Mouse (Mus musculus): ENCODE results near the gene Uncx. TPM values are rescaled to one million over a fixed set of nuclear protein-coding genes. Genes with fewer than 3 reads are reported as not detected.

Gene Uncx
- polyA plus RNA-seq, 1 experiment from 2014 or later, result not detected

- 0 out of 2 replicates have a peak, but pooled peaks have one; percentile 49 for ATAC-seq
- Histone ChIP-seq H3K4me3 (ENCODE audit: low read depth, low read length) (no peak overlapping the region), H3K9me3 (ENCODE audit: control insufficient read depth) (no peaks in the 10 kb centered on the region), H3K27me3 (replicated peaks; ENCODE audit: control insufficient read depth, insufficient read depth, low read length) (peaks cover 81% of the 10 kb centered on the region), H3K4me2 (replicated peaks; ENCODE audit: low read depth) (peak overlapping the region; percentile 39; the same call in 1 of the 2 replicates), H3K9ac (ENCODE audit: low read depth, low read length) (no peak overlapping the region), H3K36me3 (ENCODE audit: control insufficient read depth, insufficient read depth) (no peaks in the 10 kb centered on the region), H3K27ac (ENCODE audit: low read depth, low read length) (no peak overlapping the region), H3K4me1 (replicated peaks; ENCODE audit: control insufficient read depth, insufficient read depth, low read length) (0 out of 2 replicates have a peak, but pooled peaks cover 3% of the 10 kb centered on the region)
- under 1% methylated on average over 15 of the region's 16 CpGs for WGBS
- no peak for TF ChIP-seq CTCF (IDR thresholded peaks at IDR 0.05; ENCODE audit: low read depth)
Measured at GRCm38 (mm10) chr5:139558468-139558804, 15.1 kb downstream of the Uncx start.

GRCm38 (mm10) chr5:139558917-139559660, 15.8 kb downstream of the Uncx start:
- peaks cover 80% of the 10 kb centered on the region for H3K27me3 ChIP-seq (replicated peaks; ENCODE audit: control insufficient read depth, insufficient read depth, low read length)
- H3K4me1 ChIP-seq (replicated peaks; ENCODE audit: control insufficient read depth, insufficient read depth, low read length), result 0 out of 2 replicates have a peak, but pooled peaks cover 3% of the 10 kb centered on the region
- no peak overlapping the region for H3K4me2 ChIP-seq (replicated peaks; ENCODE audit: low read depth)
- H3K27ac ChIP-seq (ENCODE audit: low read depth, low read length), result no peak overlapping the region
- 13% methylated on average over 12 of the region's 12 CpGs for WGBS
- no peaks in the 10 kb centered on the region for H3K36me3 ChIP-seq (ENCODE audit: control insufficient read depth, insufficient read depth)
- ATAC-seq, result no peak
- H3K4me3 ChIP-seq (ENCODE audit: low read depth, low read length), result no peak overlapping the region
- TF ChIP-seq CTCF (IDR thresholded peaks at IDR 0.05; ENCODE audit: low read depth), result no peak
- no peaks in the 10 kb centered on the region for H3K9me3 ChIP-seq (ENCODE audit: control insufficient read depth)
- H3K9ac ChIP-seq (ENCODE audit: low read depth, low read length), result no peak overlapping the region

- 0 out of 2 replicates have a peak, but pooled peaks cover 3% of the 10 kb centered on the region for H3K4me1 ChIP-seq (replicated peaks; ENCODE audit: control insufficient read depth, insufficient read depth, low read length)
- WGBS, result 36% methylated on average over 7 of the region's 7 CpGs
- H3K4me3 ChIP-seq (ENCODE audit: low read depth, low read length), result no peak overlapping the region
- H3K36me3 ChIP-seq (ENCODE audit: control insufficient read depth, insufficient read depth), result no peaks in the 10 kb centered on the region
- H3K9ac ChIP-seq (ENCODE audit: low read depth, low read length), result no peak overlapping the region
- no peak for TF ChIP-seq CTCF (IDR thresholded peaks at IDR 0.05; ENCODE audit: low read depth)
- peaks cover 79% of the 10 kb centered on the region for H3K27me3 ChIP-seq (replicated peaks; ENCODE audit: control insufficient read depth, insufficient read depth, low read length)
- ATAC-seq, result no peak
- no peak overlapping the region for H3K27ac ChIP-seq (ENCODE audit: low read depth, low read length)
- H3K9me3 ChIP-seq (ENCODE audit: control insufficient read depth), result no peaks in the 10 kb centered on the region
- H3K4me2 ChIP-seq (replicated peaks; ENCODE audit: low read depth), result no peak overlapping the region
Measured at GRCm38 (mm10) chr5:139559782-139560181, 16.5 kb downstream of the Uncx start.

- no peak for TF ChIP-seq CTCF (IDR thresholded peaks at IDR 0.05; ENCODE audit: low read depth)
- Histone ChIP-seq H3K9me3 (ENCODE audit: control insufficient read depth) (no peaks in the 10 kb centered on the region), H3K27ac (ENCODE audit: low read depth, low read length) (no peak overlapping the region), H3K4me3 (ENCODE audit: low read depth, low read length) (no peak overlapping the region), H3K4me2 (replicated peaks; ENCODE audit: low read depth) (no peak overlapping the region), H3K4me1 (replicated peaks; ENCODE audit: control insufficient read depth, insufficient read depth, low read length) (0 out of 2 replicates have a peak, but pooled peaks cover 3% of the 10 kb centered on the region), H3K36me3 (ENCODE audit: control insufficient read depth, insufficient read depth) (no peaks in the 10 kb centered on the region), H3K9ac (ENCODE audit: low read depth, low read length) (no peak overlapping the region), H3K27me3 (replicated peaks; ENCODE audit: control insufficient read depth, insufficient read depth, low read length) (peaks cover 74% of the 10 kb centered on the region)
- 70% methylated on average over 4 of the region's 4 CpGs for WGBS
- no peak for ATAC-seq
Measured at GRCm38 (mm10) chr5:139561363-139562001, 18.2 kb downstream of the Uncx start.

- no peak overlapping the region for H3K4me2 ChIP-seq (replicated peaks; ENCODE audit: low read depth)
- no peak overlapping the region for H3K4me3 ChIP-seq (ENCODE audit: low read depth, low read length)
- H3K4me1 ChIP-seq (replicated peaks; ENCODE audit: control insufficient read depth, insufficient read depth, low read length), result 0 out of 2 replicates have a peak, but pooled peaks cover 3% of the 10 kb centered on the region
- no peaks in the 10 kb centered on the region for H3K9me3 ChIP-seq (ENCODE audit: control insufficient read depth)
- H3K9ac ChIP-seq (ENCODE audit: low read depth, low read length), result no peak overlapping the region
- no peak for ATAC-seq
- no peak for TF ChIP-seq CTCF (IDR thresholded peaks at IDR 0.05; ENCODE audit: low read depth)
- H3K27me3 ChIP-seq (replicated peaks; ENCODE audit: control insufficient read depth, insufficient read depth, low read length), result peaks cover 66% of the 10 kb centered on the region
- H3K27ac ChIP-seq (ENCODE audit: low read depth, low read length), result no peak overlapping the region
- H3K36me3 ChIP-seq (ENCODE audit: control insufficient read depth, insufficient read depth), result no peaks in the 10 kb centered on the region
- WGBS, result 44% methylated on average over 2 of the region's 2 CpGs
Measured at GRCm38 (mm10) chr5:139564663-139565062, 21.4 kb downstream of the Uncx start.

- Histone ChIP-seq H3K4me1 (replicated peaks; ENCODE audit: control insufficient read depth, insufficient read depth, low read length) (no peaks in the 10 kb centered on the region), H3K9me3 (ENCODE audit: control insufficient read depth) (no peaks in the 10 kb centered on the region), H3K36me3 (ENCODE audit: control insufficient read depth, insufficient read depth) (no peaks in the 10 kb centered on the region), H3K9ac (ENCODE audit: low read depth, low read length) (no peak overlapping the region), H3K4me2 (replicated peaks; ENCODE audit: low read depth) (no peak overlapping the region), H3K4me3 (ENCODE audit: low read depth, low read length) (no peak overlapping the region), H3K27ac (ENCODE audit: low read depth, low read length) (no peak overlapping the region), H3K27me3 (replicated peaks; ENCODE audit: control insufficient read depth, insufficient read depth, low read length) (peaks cover 59% of the 10 kb centered on the region)
- WGBS, result 56% methylated on average over 4 of the region's 4 CpGs
- no peak for ATAC-seq
- TF ChIP-seq CTCF (IDR thresholded peaks at IDR 0.05; ENCODE audit: low read depth), result no peak
Measured at GRCm38 (mm10) chr5:139565462-139565861, 22.2 kb downstream of the Uncx start.

All from intestine, postnatal 0 days (tissue).